Mouse (Mus musculus) embryonic facial prominence, embryonic 11.5 days (tissue): ENCODE measurements at regions not wholly inside any gene's neighbourhood (a gene's known extent, or its start where the extent isn't known, plus 50 kb on each side); places are given as distances from the start of the nearest gene placed in this dataset.

Source experiments
- ATAC-seq: fragments of 200-750 bp; cut with Nextera tagmentation; replicated peaks from 2 replicates; pipeline ENCODE4 v1.8.0; 2017; ENCODE audit warnings: low read depth; ENCODE audit not compliant: insufficient number of reproducible peaks, low FRiP score, low TSS enrichment
- DNase-seq: peaks from one replicate; pipeline ENCODE4 v3.0.0-alpha.2; 2015; ENCODE audit warnings: low spot score
- H3K27ac ChIP-seq: fragments of 300-500 bp; sonication (generic); replicated peaks from 2 replicates; pipeline ENCODE4 v1.5.1; 2014; ENCODE audit warnings: mild to moderate bottlenecking, low read depth, low read length, control low read depth
- H3K27me3 ChIP-seq: fragments of 300-500 bp; sonication (generic); 2 replicates; pipeline ENCODE4 v1.6.1; 2014; ENCODE audit warnings: mild to moderate bottlenecking, low read length, moderate library complexity, mixed read lengths; ENCODE audit not compliant: control insufficient read depth, insufficient read depth
- H3K36me3 ChIP-seq: fragments of 300-500 bp; sonication (generic); replicated peaks from 2 replicates; pipeline ENCODE4 v1.6.1; 2014; ENCODE audit warnings: low read depth, mild to moderate bottlenecking, low read length, moderate library complexity, mixed read lengths; ENCODE audit not compliant: control insufficient read depth, insufficient read depth
- H3K4me1 ChIP-seq: fragments of 300-500 bp; sonication (generic); 2 replicates; pipeline ENCODE4 v1.6.1; 2014; ENCODE audit warnings: low read length, mixed read lengths; ENCODE audit not compliant: control insufficient read depth, insufficient read depth
- H3K4me2 ChIP-seq: fragments of 300-500 bp; sonication (generic); 2 replicates; pipeline ENCODE4 v1.6.1; 2014; ENCODE audit warnings: low read depth, mild to moderate bottlenecking, control low read depth, low read length, moderate library complexity
- H3K4me3 ChIP-seq: fragments of 300-500 bp; sonication (generic); 2 replicates; pipeline ENCODE4 v1.5.1; 2014; ENCODE audit warnings: low read depth, low read length, control low read depth
- H3K9ac ChIP-seq: fragments of 300-500 bp; sonication (generic); replicated peaks from 2 replicates; pipeline ENCODE4 v1.6.1; 2014; ENCODE audit warnings: mild to moderate bottlenecking, control low read depth, low read length
- H3K9me3 ChIP-seq: fragments of 300-500 bp; sonication (generic); replicated peaks from 2 replicates; pipeline ENCODE4 v1.6.1; 2016; ENCODE audit warnings: mild to moderate bottlenecking, low read length, inconsistent platforms, mixed read lengths; ENCODE audit not compliant: control insufficient read depth
- WGBS: fragments of 180-500 bp; shearing (Covaris S2); extraction: QIAGEN DNeasy Blood & Tissue Kit; methylation state at CpG from one replicate; pipeline ENCODE4 v1.1.7; 2014; 5-methylcytosine and 5-hydroxymethylcytosine counted together

- Histone ChIP-seq H3K9ac (no peak overlapping the region), H3K9me3 (no peaks in the 10 kb centered on the region), H3K4me3 (no peak overlapping the region), H3K4me2 (no peak overlapping the region), H3K36me3 (no peaks in the 10 kb centered on the region), H3K27me3 (no peaks in the 10 kb centered on the region), H3K4me1 (no peaks in the 10 kb centered on the region), H3K27ac (no peak overlapping the region)
- ATAC-seq (no peak), DNase-seq (no peak)
- 74% methylated on average over 2 of the region's 2 CpGs for whole genome bisulfite sequencing
Measured at GRCm38 (mm10) chr6:54754810-54755209, 61.9 kb upstream of the Znrf2 start.

- Histone ChIP-seq H3K4me1 (no peaks in the 10 kb centered on the region), H3K9ac (no peak overlapping the region), H3K4me2 (no peak overlapping the region), H3K36me3 (no peaks in the 10 kb centered on the region), H3K9me3 (no peaks in the 10 kb centered on the region), H3K4me3 (no peak overlapping the region), H3K27ac (no peak overlapping the region), H3K27me3 (no peaks in the 10 kb centered on the region)
- DNase-seq (no peak), ATAC-seq (no peak)
- 66% methylated on average over 5 of the region's 5 CpGs for WGBS
Measured at GRCm38 (mm10) chr6:54757511-54757911, 59.2 kb upstream of the Znrf2 start.

GRCm38 (mm10) chr6:54758112-54758511 lies 58.6 kb upstream of the Znrf2 start:
- H3K4me1 ChIP-seq, result no peaks in the 10 kb centered on the region
- no peaks in the 10 kb centered on the region for H3K27me3 ChIP-seq
- no peaks in the 10 kb centered on the region for H3K9me3 ChIP-seq
- 30% methylated on average over 2 of the region's 2 CpGs for WGBS
- H3K4me3 ChIP-seq, result no peak overlapping the region
- DNase-seq (no peak), ATAC-seq (no peak)
- H3K4me2 ChIP-seq, result no peak overlapping the region
- no peaks in the 10 kb centered on the region for H3K36me3 ChIP-seq
- no peak overlapping the region for H3K27ac ChIP-seq
- H3K9ac ChIP-seq, result no peak overlapping the region

GRCm38 (mm10) chr6:54759263-54759662 lies 57.5 kb upstream of the Znrf2 start:
- WGBS, result 63% methylated on average over 8 of the region's 8 CpGs
- no peak for DNase-seq
- no peaks in the 10 kb centered on the region for H3K4me1 ChIP-seq

GRCm38 (mm10) chr6:54759942-54760498 lies 56.7 kb upstream of the Znrf2 start:
- H3K4me2 ChIP-seq, result peak overlapping the region; percentile 13; the same call in 1 of the 2 replicates
- H3K4me3 ChIP-seq, result no peak overlapping the region
- H3K4me1 ChIP-seq, result no peaks in the 10 kb centered on the region
- no peaks in the 10 kb centered on the region for H3K9me3 ChIP-seq
- ATAC-seq, result no peak; the same call in 1 of the 2 replicates
- H3K27me3 ChIP-seq, result no peaks in the 10 kb centered on the region
- no peak overlapping the region for H3K27ac ChIP-seq
- no peak overlapping the region for H3K9ac ChIP-seq
- WGBS, result 5% methylated on average over 11 of the region's 11 CpGs
- no peaks in the 10 kb centered on the region for H3K36me3 ChIP-seq
- peak; percentile 19 for DNase-seq

More at GRCm38 (mm10) chr6:54759263-54759662, 57.5 kb upstream of the Znrf2 start:
- no peaks in the 10 kb centered on the region for H3K27me3 ChIP-seq
- no peak overlapping the region for H3K27ac ChIP-seq
- no peak overlapping the region for H3K4me3 ChIP-seq
- no peak overlapping the region for H3K4me2 ChIP-seq
- no peak overlapping the region for H3K9ac ChIP-seq
- no peaks in the 10 kb centered on the region for H3K36me3 ChIP-seq
- ATAC-seq, result no peak
- H3K9me3 ChIP-seq, result no peaks in the 10 kb centered on the region

GRCm38 (mm10) chr6:54760541-54760940 lies 56.2 kb upstream of the Znrf2 start:
- no peak overlapping the region for H3K4me3 ChIP-seq
- ATAC-seq (no peak), DNase-seq (no peak)
- WGBS, result 57% methylated on average over 2 of the region's 2 CpGs
- no peaks in the 10 kb centered on the region for H3K9me3 ChIP-seq
- no peaks in the 10 kb centered on the region for H3K36me3 ChIP-seq
- H3K27me3 ChIP-seq, result no peaks in the 10 kb centered on the region
- no peak overlapping the region for H3K27ac ChIP-seq
- no peak overlapping the region for H3K4me2 ChIP-seq
- H3K9ac ChIP-seq, result no peak overlapping the region
- H3K4me1 ChIP-seq, result no peaks in the 10 kb centered on the region

- no peak for ATAC-seq
- Histone ChIP-seq H3K4me1 (no peaks in the 10 kb centered on the region), H3K9ac (no peak overlapping the region), H3K9me3 (no peaks in the 10 kb centered on the region), H3K27ac (no peak overlapping the region), H3K4me3 (no peak overlapping the region), H3K4me2 (no peak overlapping the region), H3K36me3 (no peaks in the 10 kb centered on the region), H3K27me3 (no peaks in the 10 kb centered on the region)
- no peak for DNase-seq
- WGBS, result 73% methylated on average over 5 of the region's 5 CpGs
Measured at GRCm38 (mm10) chr6:54762021-54762420, 54.7 kb upstream of the Znrf2 start.

GRCm38 (mm10) chr6:54762499-54762898 lies 54.2 kb upstream of the Znrf2 start:
- no peak for ATAC-seq
- no peaks in the 10 kb centered on the region for H3K4me1 ChIP-seq
- H3K27ac ChIP-seq, result no peak overlapping the region
- no peak overlapping the region for H3K9ac ChIP-seq
- no peaks in the 10 kb centered on the region for H3K27me3 ChIP-seq
- no peak overlapping the region for H3K4me3 ChIP-seq
- 42% methylated on average over 5 of the region's 5 CpGs for WGBS
- no peaks in the 10 kb centered on the region for H3K36me3 ChIP-seq
- no peak overlapping the region for H3K4me2 ChIP-seq
- DNase-seq, result no peak
- H3K9me3 ChIP-seq, result no peaks in the 10 kb centered on the region
